Mouse (Mus musculus) inflammation-experienced regulatory T-cells, adult 6 months (primary cell): ENCODE results near the gene Polr3h. TPM values are rescaled to one million over a fixed set of nuclear protein-coding genes. Genes with fewer than 3 reads are reported as not detected.
"Not testable (repeated sequence)": the region's sequence is repeated elsewhere in the genome, so short reads cannot be mapped to it uniquely, and the experiment has no call there.

Experiments used
- ATAC-seq: one replicate; pipeline ENCODE4 v1.8.0; 2017
- polyA plus RNA-seq, 3 experiments: library from polyadenylated mRNA; unstranded; fragments of 100-300 nt; shearing (Covaris generic); gene quantifications; one replicate each; pipeline ENCODE4 v1.2.1; 2017

Gene Polr3h
- polyA plus RNA-seq, 3 experiments from 2014 or later = 17.4 to 28.3 (median 22.6) TPM

GRCm38 (mm10) chr15:81915663-81916062 lies 10.4 kb downstream of the Polr3h start:
- no peak for ATAC-seq

GRCm38 (mm10) chr15:81914668-81915067 lies 11.4 kb downstream of the Polr3h start:
- no peak for ATAC-seq

DNA sequence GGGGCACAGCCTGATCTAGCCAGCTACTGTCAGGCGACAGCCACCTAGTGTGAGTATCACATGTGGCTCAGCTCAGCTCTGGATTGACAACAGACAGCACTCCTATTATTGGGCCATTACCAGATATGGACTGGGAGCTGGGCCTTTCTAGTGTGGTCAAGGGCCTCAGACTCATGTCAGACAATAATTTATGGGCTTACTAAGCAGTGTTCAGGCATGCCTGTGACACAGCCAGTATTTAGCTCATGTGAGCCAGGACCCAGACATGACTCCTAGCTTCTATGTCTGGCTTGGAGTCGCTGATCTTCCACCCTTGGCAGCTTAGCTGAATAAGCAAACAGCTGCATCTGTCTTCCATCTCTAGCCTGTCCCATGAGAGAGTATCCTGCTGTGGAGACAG lies 13.5 kb downstream of the Polr3h start:
- ATAC-seq = no peak

DNA sequence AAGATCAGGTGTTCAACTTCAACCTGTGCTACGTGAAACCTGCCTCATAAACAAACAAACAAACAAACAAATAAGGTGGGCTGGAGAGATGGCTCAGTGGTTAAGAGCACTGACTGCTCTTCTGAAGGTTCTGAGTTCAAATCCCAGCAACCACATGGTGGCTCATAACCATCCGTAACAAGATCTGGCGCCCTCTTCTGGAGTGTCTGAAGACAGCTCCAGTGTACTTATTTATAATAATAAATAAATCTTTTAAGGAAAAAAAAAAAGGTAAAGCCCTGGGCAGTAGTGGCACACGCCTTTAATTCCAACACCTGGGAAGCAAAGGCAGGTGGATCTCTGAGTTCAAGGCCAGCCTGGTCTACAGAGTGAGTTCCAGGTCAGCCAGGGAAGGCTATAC lies 17.3 kb downstream of the Polr3h start:
- not testable (repeated sequence) for ATAC-seq

DNA sequence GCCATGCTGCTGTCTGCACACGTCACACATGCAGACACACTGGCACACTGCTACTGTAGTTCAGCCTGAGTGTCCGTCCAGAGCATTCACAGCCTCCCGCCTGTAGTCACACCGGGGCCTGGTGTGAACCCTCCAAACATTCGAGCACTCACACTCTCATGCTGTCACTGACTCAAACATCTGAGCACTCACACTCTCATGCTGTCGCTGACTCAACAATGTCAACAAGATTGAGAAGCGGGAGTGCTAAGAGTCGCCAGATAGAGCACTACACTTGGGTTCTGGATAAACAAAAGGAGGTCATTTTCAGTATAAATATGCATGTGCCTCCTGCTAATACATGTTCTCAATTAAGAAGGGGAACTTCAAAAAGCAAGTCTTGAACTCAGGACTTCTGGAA lies 18.1 kb downstream of the Polr3h start:
- no peak for ATAC-seq

- ATAC-seq = peak; percentile 76
Measured at GRCm38 (mm10) chr15:81904939-81905338, 21.1 kb downstream of the Polr3h start.

- no peak for ATAC-seq
Measured at GRCm38 (mm10) chr15:81898751-81899150, 27.3 kb downstream of the Polr3h start.

- no peak for ATAC-seq
Measured at GRCm38 (mm10) chr15:81897607-81898285, 28.3 kb downstream of the Polr3h start.

DNA sequence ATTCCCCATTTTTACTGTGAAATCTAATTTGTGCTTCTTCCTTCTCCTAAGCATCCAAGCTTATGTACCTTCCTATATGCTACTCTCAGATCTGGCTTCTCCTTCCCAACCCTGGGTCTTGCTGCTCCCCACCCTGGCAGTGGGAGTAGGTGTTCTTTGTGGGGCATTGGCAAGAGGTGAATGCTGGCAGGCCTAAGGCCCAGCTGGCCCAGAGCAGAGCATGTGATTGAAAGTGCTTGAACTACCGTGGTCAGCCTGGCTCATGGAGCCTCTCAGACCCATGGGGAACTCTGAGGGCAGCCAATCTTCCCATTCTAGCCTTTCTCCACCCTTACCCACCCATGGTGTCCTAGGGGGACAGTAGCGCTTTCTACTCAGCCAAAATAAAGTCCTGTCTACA lies 29.6 kb downstream of the Polr3h start:
- ATAC-seq = no peak

DNA sequence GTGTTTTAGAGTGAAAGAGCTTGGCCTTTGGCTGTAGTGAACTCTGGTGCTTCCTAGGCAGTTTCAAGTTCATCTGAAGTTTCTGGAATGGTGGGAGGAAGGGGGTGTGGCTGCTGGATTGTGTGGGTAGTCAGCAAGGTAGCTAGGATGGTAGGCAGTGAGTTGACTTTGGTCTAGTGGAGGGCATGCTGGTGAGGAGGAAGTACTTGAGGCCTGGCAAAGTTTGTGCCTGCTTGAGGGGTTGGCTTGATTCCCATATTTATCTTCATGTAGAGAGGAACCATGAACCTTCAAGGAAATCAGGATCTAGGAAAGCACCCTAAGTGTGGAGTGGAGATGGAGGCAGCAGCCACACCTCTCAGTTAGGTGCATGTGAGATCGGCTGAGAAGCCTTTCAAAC lies 32.0 kb downstream of the Polr3h start:
- no peak for ATAC-seq

GRCm38 (mm10) chr15:81891822-81892580 lies 34.0 kb downstream of the Polr3h start:
- no peak for ATAC-seq

DNA sequence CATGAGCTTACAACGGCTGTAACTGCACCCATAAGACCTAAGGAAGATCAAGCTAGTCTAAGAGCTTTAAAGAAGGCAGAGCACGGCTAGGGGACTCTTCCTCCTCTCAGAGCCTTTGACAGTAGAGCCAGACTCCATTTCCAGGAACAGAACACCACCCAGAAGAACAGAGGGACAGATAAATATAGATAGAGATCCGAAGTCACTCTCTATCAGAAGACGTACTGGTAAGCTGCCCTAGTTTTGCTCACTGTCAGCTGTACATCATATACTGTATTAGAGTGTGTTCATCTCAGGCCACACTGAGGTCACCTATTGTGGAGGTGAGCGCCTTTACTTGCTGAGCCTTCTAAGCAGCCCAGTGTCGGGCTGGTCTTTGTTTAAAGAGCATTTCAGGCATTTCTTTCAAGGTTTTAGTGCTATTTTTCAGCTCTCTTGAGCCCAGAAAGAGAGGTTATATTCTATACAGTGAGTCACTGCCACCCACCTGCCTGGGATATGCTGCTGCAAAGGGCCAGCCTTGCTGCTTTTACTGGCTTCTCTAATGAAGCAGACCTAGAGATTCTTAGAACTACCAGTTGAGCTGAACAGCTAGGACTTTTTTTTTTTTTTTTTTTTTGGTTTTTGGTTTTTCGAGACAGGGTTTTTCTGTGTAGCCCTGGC lies 34.8 kb downstream of the Polr3h start:
- no peak for ATAC-seq

DNA sequence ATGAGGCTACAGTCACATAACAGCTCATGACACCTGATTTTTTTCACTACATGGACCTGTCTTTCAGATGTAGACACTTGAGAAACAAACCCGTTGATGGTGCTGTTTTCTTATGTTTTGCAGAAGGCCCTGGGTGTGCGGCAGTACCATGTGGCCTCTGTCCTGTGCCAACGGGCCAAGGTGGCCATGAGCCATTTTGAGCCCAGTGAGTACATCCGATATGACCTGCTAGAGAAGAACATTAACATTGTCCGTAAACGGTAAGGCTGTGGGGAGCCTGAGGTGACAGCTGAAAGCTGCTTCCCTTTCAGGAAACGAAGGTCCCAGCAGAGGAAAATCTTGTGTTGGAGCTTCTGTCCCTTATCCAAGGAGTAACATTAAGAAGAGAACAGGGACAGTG lies 36.9 kb downstream of the Polr3h start:
- ATAC-seq = no peak

DNA sequence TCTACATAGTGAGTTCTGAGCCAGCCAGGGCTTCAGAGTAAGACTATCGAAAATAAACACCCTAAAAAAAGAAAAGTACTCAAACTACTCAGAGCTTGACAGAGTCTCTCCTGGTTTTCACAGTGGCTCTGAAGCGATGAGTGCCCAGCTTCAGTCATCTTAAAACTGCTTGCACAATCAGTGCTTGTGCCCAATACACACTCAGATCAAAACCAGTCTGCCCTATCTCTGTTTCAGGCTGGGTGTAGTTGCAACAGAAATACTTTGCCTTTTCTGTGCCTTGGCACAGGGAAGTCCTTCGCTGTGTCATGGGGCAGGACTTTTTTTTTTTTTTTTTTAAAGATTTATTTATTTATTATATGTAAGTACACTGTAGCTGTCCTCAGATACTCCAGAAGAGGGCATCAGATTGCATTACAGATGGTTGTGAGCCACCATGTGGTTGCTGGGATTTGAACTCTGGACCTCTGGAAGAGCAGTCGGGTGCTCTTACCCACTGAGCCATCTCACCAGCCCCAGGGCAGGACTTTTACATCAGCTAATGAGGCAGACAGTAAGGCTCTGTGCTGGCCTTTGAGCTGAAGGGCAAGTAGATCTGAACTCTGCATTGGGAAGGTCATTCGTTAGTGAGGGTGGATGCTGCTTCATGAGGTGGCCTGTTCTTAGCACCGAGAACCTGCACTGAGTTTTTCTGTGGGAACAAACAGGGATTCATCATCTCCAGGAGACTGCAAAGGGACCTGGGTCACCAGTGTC lies 39.1 kb downstream of the Polr3h start:
- ATAC-seq = no peak

DNA sequence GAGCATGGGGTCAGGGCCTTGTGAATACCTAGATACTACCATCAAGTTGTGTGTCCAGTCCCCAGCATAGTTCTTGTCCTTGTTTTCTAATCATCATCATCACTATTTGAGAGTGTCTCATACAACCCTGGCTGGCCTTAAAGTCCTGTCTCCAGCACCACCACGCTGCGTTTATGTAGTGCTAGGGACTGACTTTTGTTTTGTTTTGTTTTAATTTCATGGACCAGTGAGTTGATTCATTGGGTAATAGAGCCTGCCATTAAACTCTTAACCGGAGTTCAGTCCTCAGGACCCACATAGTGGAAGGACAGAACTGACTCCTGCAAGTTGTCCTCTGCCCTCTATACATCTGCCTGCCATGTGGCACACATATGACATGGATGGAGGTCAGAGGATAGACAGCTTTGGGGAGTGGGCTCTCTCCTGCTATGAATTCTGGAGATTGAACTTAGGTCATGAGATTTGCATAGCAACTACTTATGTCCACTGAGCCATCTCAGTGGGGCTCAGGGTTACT lies 40.6 kb downstream of the Polr3h start:
- ATAC-seq = no peak

- no peak for ATAC-seq
Measured at GRCm38 (mm10) chr15:81882348-81882747, 43.7 kb downstream of the Polr3h start.

- ATAC-seq = no peak
Measured at GRCm38 (mm10) chr15:81879531-81880401, 46.3 kb downstream of the Polr3h start.

DNA sequence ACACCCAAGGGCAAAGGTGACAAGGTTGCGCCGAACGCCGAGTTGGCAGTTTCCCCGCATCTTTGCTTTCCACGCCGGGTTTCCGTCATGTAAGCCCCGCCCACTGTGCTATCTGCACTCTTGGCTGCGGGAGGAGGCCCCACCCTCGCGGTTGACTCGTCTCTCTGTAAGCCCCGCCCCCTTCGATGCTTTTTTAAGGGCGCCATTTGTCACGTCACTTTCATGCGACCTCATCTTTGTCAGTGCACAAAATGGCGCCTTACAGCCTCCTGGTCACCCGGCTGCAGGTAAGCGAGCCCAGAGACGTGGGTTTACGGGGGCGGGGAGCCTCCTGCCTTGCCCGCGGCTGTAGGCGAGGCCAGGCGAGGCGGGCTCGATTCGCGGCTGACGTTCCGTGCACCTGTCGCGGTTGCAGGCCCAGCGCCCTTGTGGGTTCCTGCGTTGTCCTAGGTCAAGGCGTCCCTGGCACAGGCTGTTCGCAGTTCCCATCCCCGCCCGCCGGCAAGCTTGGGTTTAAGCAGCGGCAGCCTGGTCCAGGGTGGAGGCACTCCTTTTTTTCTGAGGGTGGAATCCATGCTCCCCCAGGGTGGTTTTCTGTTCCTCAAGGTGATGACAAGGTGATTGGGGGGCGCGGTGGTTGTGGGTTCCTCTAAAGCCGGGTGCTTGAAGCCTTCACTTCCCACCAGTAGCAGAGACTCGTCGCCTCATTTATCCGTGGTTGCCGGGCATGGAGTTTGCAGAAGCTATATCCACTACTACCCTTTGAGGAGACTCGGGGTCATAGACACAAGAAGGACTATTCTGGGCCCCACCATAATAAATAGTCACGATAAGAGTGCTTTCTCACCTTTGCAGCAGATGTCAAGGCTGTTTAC lies 53.5 kb downstream of the Polr3h start, which contains the start of gene Aco2:
TSS of gene Aco2 (plus strand) at position 48 of the 875 bp plus-strand sequence.
- peak; percentile 85 for ATAC-seq

DNA sequence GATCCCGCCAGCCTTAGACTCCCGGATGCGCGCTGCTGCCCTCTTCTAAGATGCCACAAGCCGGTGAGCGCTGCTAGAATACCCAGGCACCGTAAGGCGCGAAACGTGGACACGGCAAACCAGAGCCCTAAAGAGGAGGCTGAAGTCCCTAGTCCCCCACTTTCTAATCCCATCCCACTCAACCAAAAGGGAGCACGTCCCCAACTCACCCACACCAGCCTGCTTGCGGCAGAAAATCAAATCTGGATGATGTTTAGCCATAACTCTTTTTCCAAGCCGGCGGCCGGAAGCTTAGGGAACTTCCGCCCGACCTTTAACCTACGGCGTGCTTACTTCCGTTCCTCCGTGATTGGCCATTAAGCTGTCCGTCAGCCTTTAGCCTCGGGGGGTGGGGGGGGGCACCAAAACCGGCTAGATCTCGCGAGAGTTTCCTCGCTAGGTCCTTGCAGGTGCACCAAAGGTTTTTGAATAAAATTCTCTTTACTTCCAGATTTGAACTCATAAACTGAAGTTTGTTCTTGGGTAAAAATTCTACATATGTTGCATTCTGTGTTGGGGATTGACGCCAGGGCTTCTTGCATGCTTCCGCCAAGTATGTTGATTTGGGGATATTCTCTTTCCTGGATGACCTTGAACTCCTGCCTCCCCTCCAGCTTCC lies 54.3 kb downstream of the Polr3h start, which contains the start of gene Phf5a:
TSS of gene Phf5a (minus strand) at position 308 of the 658 bp plus-strand sequence.
- peak; percentile 89 for ATAC-seq

DNA sequence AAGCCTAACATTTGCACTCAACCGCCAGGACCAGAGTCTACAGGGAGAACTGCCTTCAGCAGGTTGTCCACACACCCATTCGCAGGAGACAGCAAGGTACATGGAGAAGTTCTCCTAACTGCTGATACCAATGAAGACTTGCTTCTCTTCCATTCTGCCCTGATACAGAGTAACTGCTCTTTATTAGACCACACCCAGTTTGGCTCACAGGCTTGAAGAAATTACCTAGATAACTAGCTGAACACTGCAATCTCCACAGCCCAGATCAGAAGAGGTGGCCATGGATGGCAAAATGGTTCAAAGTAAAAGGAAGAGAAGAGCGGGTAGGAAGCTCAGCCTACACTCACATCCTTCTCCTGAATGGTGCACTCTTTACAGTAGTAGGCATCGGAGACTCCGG lies 56.1 kb downstream of the Polr3h start:
- ATAC-seq = no peak
